Mouse (Mus musculus): ENCODE data around the gene Tmed1.

DNA sequence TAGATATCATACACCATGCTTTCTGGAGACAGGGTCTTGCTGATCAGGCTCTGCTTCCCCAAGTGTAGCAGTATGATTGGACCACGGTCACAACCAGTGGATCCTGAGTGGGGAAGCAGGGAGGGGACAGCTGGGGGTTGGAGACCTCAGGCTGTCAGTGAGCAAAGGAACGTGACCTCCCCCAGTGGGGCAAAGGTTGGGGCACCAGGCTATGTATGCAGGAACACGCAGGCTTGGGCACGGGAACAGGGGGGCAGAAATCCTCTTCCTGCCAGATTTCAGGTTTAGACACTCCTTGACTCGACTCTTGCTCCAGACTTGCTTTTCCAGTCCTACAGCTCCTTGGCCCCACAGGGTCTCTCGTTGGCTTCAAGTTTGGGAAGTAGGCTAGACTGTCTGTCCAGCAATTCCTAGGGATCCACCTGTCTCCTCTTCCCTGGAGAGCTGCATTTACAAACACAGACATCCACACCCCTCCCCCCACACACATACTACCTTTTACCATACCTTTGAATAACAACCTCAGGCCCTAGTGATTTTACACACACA lies 8.0 kb upstream of the Tmed1 start:
- no peak for TF ChIP-seq CTCF (IDR thresholded peaks at IDR 0.05)
- no peak for TF ChIP-seq POLR2A (IDR thresholded peaks at IDR 0.05; ENCODE audit: insufficient read depth, low read depth, low read length)

Measured in heart, adult 2 months (tissue).